Mouse (Mus musculus) embryonic facial prominence, embryonic 15.5 days (tissue): ENCODE results near the gene Trp53bp1. TPM values are rescaled to one million over a fixed set of nuclear protein-coding genes. Genes with fewer than 3 reads are reported as not detected.

Experiments
- ATAC-seq: fragments of 200-750 bp; cut with Nextera tagmentation; 2 replicates; pipeline ENCODE4 v1.8.0; 2017; ENCODE audit warnings: low read depth, moderate TSS enrichment; ENCODE audit not compliant: insufficient number of reproducible peaks, low FRiP score, low TSS enrichment
- H3K27ac ChIP-seq: fragments of 300-500 bp; sonication (generic); replicated peaks from 2 replicates; pipeline ENCODE4 v1.5.1; 2015; ENCODE audit warnings: mild to moderate bottlenecking, inconsistent platforms
- H3K27me3 ChIP-seq: fragments of 300-500 bp; sonication (generic); 2 replicates; pipeline ENCODE4 v1.6.1; 2015; ENCODE audit warnings: inconsistent platforms
- H3K36me3 ChIP-seq: fragments of 300-500 bp; sonication (generic); 2 replicates; pipeline ENCODE4 v1.6.1; 2015; ENCODE audit warnings: mild to moderate bottlenecking, inconsistent platforms
- H3K4me1 ChIP-seq: fragments of 300-500 bp; sonication (generic); 2 replicates; pipeline ENCODE4 v1.6.1; 2015; ENCODE audit warnings: inconsistent platforms
- H3K4me2 ChIP-seq: fragments of 300-500 bp; sonication (generic); replicated peaks from 2 replicates; pipeline ENCODE4 v1.6.1; 2015; ENCODE audit warnings: mild to moderate bottlenecking, inconsistent platforms
- H3K4me3 ChIP-seq: fragments of 300-500 bp; sonication (generic); replicated peaks from 2 replicates; pipeline ENCODE4 v1.5.1; 2015; ENCODE audit warnings: mild to moderate bottlenecking, inconsistent platforms
- H3K9ac ChIP-seq: fragments of 300-500 bp; sonication (generic); 2 replicates; pipeline ENCODE4 v1.6.1; 2015; ENCODE audit warnings: inconsistent platforms
- H3K9me3 ChIP-seq: fragments of 300-500 bp; sonication (generic); replicated peaks from 2 replicates; pipeline ENCODE4 v1.6.1; 2016; ENCODE audit warnings: inconsistent platforms
- WGBS: fragments of 180-500 bp; shearing (Covaris S2); methylation state at CpG from one replicate; pipeline ENCODE4 v1.1.7; 2015; 5-methylcytosine and 5-hydroxymethylcytosine counted together
- polyA plus RNA-seq: library from polyadenylated mRNA; unstranded; fragments of >200 nt; fragmentation: Nextera tagmentation; extraction: Ambion mirVana; gene quantifications from 2 replicates; pipeline ENCODE4 v1.2.1, GENCODE M21; 2015

The Trp53bp1 gene
- polyA plus RNA-seq, 1 experiment from 2014 or later = 61.0 TPM

- Histone ChIP-seq H3K4me1 (peaks cover 51% of the 10 kb centered on the region), H3K4me2 (peak overlapping the region; percentile 82), H3K27ac (0 out of 2 replicates have a peak overlapping the region, but pooled peaks have one; percentile 61), H3K9ac (no peak overlapping the region), H3K27me3 (peaks cover 61% of the 10 kb centered on the region), H3K9me3 (no peaks in the 10 kb centered on the region), H3K4me3 (peak overlapping the region; percentile 56), H3K36me3 (no peaks in the 10 kb centered on the region)
- 18% methylated on average over 4 of the region's 4 CpGs for WGBS
- no peak for ATAC-seq
These were observed 23.0 kb upstream of the Trp53bp1 start for GRCm38 (mm10) chr2:121294182-121294581.

DNA sequence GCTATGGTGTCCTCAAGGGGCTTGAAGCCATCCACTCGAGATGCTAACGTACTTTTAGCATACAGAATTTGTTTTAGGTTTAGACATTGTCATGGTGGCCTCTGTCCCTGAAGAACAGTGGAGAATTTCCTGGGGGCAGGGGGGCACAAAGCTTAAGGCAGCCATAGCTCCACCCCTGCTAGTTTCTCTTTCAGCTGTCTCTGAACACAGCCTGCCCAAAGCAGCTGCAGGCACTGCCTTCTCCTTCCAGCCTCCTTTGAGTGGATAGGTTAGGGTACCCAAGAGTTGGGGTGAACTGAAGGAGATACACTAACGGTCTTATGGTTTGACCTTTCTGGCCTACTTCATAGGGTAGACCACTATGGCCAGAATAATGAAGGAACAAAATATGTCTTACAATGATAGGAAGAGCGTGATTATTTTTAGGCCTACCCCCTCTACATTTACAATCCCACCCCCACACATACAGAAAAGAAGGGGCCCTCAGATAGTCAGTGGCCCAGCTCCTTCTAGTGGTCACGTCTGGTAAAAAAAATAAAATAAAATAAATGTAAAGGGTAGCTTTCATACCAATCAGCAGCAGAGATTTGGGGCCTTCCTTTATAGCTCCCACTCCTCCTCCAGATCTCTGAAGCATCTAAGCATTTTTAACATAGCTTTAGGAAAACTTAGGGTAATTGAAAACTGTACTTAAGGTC is 21.3 kb upstream of the Trp53bp1 start:
- Histone ChIP-seq H3K4me2 (no peak overlapping the region), H3K27ac (no peak overlapping the region), H3K4me1 (peaks cover 50% of the 10 kb centered on the region), H3K27me3 (peaks cover 54% of the 10 kb centered on the region), H3K36me3 (no peaks in the 10 kb centered on the region), H3K9me3 (no peaks in the 10 kb centered on the region), H3K4me3 (no peak overlapping the region), H3K9ac (no peak overlapping the region)
- 62% methylated on average over 5 of the region's 5 CpGs for WGBS
- no peak for ATAC-seq

- H3K9me3 ChIP-seq = no peaks in the 10 kb centered on the region
- peak overlapping the region; percentile 90 for H3K4me2 ChIP-seq
- no peak; the same call in 1 of the 2 replicates for ATAC-seq
- H3K9ac ChIP-seq = peak overlapping the region; percentile 23
- 4% methylated on average over 36 of the region's 36 CpGs for WGBS
- H3K36me3 ChIP-seq = no peaks in the 10 kb centered on the region
- peaks cover 28% of the 10 kb centered on the region for H3K4me1 ChIP-seq
- H3K27ac ChIP-seq = no peak overlapping the region
- H3K27me3 ChIP-seq = peaks cover 35% of the 10 kb centered on the region
- peak overlapping the region; percentile 60 for H3K4me3 ChIP-seq
These were observed 18.7 kb upstream of the Trp53bp1 start for GRCm38 (mm10) chr2:121289730-121290540.

DNA sequence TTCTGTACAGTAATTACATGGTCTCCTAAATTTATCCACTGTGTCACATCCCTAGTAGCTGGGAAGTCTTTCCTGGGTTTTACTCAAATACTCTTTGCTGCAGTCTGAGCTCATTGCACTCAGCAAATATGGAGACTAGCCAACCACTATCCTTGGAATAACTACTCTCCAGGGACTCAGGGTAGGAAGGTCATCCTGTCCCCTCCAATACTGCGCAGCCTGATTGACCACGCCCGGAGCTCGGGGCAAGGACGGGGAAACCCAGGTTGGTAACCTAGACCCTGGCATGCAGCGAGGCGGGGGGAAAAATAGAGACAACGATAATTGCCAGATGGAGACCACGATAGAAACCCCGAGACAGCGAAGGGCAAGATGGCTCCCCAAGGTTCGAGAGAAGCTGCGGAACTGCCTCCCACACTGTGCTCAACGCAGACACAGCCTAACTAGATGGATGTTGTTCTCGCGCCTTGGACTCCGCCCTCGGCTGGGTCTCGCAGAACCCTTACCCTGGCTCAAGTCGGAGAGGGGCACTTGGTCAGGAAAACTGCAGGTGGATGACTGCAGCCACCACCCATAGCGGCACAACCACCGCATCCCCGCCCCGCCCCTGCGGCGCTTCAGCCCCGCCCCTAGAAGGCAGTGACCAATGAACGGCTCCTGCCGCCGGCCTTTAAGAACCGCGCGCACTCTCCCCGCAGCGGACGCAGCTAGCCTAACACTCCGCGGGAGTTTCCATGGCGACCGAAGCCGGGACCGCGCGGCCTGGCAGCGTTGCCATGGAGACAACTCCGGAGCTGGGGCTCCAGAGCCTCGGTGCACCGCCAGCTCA is 17.9 kb upstream of the Trp53bp1 start, which contains the start of gene Map1a:
TSS of gene Map1a (plus strand) at position 700 of the 829 bp plus-strand sequence.
- Histone ChIP-seq H3K4me3 (peak within 1 kb of the TSS; percentile 60), H3K4me1 (peaks cover 19% of the 10 kb centered on the region), H3K36me3 (no peaks in the 10 kb centered on the region), H3K27ac (no peak within 1 kb of the TSS), H3K9ac (peak within 1 kb of the TSS; percentile 23), H3K4me2 (peak within 1 kb of the TSS; percentile 90), H3K27me3 (peaks cover 35% of the 10 kb centered on the region), H3K9me3 (no peaks in the 10 kb centered on the region)
- 1% methylated on average over 48 of the region's 48 CpGs for WGBS
- ATAC-seq = peak; percentile 95

DNA sequence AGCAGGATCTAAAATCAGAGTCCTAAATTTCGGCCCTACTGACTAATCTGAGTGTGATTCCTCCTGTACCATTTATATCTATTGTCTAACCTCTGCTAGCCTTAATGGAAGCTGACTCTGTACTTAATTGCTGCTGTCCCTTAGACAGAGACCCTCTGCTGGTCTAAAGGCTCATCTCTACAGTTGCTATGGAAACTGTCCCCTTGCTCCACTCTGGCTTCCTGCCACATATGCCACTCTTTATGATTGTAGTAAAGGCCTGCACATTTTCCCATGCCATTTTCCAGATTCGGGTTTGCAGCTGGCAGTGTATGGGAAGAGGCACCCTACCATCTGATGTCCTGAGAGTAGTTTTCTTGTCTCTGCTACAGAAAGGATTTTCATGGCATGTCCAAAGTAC is 16.6 kb upstream of the Trp53bp1 start:
- Histone ChIP-seq H3K9me3 (no peaks in the 10 kb centered on the region), H3K4me1 (peaks cover 13% of the 10 kb centered on the region), H3K4me2 (no peak overlapping the region), H3K27me3 (peaks cover 35% of the 10 kb centered on the region), H3K9ac (no peak overlapping the region), H3K36me3 (no peaks in the 10 kb centered on the region), H3K4me3 (no peak overlapping the region), H3K27ac (no peak overlapping the region)
- no peak for ATAC-seq
- WGBS = 62% methylated on average over 2 of the region's 2 CpGs

DNA sequence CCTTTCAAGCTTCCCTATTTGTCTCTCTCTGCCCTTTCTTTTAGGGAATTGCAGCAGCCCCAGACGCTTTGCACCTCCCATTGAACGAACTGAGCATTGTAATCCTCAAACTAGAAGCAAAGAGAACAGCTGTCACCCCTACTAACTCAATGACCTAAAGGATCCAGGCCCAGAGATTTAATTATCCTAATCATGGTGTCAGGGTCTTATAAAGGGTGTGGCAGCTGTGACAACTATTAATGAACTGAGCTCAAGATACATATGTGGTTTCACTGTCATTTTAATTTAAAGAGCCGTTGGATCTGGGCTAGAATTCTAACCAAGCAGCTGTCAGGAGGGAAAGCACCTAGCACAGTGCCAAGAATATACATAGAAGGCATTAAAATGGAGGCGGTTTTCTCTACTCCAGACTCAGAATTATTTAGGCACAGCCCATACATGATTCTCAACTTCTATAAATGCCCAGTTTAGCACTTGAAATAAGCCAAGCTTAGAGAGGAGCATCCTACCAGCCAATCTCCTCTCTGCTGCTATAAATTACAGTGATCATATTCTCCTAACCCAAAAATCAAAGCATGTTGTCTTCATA is 815 bp upstream of the Trp53bp1 start:
- H3K27ac ChIP-seq = peak overlapping the region; percentile 53; the same call in 1 of the 2 replicates
- H3K4me3 ChIP-seq = peak overlapping the region; percentile 93
- H3K4me1 ChIP-seq = peaks cover 19% of the 10 kb centered on the region
- H3K36me3 ChIP-seq = peaks cover 19% of the 10 kb centered on the region
- no peak overlapping the region for H3K9ac ChIP-seq
- H3K27me3 ChIP-seq = no peaks in the 10 kb centered on the region
- H3K4me2 ChIP-seq = peak overlapping the region; percentile 57
- H3K9me3 ChIP-seq = no peaks in the 10 kb centered on the region
- WGBS = 19% methylated on average over 4 of the region's 4 CpGs
- no peak for ATAC-seq

DNA sequence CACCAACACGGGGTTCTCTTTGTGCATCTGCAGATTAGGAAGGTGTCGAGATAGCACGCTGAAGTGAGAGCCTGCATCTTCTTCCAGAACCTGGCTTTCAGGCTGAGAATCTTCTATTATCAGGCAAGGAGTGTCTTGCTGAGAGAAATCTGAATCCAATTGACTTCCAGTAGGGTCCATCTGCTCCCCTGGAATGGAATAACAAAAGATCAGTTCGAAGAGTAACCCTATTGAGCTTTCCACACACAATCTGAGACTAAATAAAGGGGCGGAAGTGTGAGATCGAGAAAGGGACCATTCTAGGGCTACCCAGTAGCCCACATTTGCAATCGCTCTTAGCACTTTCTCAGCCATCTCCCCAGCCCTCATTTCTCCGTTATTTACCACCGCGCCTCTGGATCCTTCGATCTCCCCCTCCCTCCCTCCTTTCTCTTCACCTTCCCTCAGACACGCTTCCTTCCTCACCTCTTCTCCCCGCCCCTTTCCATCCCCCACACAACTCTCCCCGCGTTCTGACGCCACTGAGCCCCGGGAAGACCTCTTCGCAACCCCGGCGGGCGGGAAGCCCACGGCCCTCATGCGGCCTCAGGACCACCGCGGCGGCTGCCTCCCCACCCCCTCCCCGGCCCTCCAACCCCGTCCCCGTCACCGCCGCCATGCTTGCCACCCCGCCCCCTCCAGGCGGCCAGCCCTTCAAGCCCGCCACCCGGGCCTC is 529 bp downstream of the Trp53bp1 start:
- Histone ChIP-seq H3K36me3 (peaks cover 19% of the 10 kb centered on the region), H3K4me2 (peak overlapping the region; percentile 57), H3K9me3 (no peaks in the 10 kb centered on the region), H3K27ac (peak overlapping the region; percentile 80), H3K27me3 (no peaks in the 10 kb centered on the region), H3K4me3 (peak overlapping the region; percentile 93), H3K9ac (peak overlapping the region; percentile 80), H3K4me1 (peaks cover 19% of the 10 kb centered on the region)
- peak; percentile 80 for ATAC-seq
- 1% methylated on average over 30 of the region's 35 CpGs for WGBS

DNA sequence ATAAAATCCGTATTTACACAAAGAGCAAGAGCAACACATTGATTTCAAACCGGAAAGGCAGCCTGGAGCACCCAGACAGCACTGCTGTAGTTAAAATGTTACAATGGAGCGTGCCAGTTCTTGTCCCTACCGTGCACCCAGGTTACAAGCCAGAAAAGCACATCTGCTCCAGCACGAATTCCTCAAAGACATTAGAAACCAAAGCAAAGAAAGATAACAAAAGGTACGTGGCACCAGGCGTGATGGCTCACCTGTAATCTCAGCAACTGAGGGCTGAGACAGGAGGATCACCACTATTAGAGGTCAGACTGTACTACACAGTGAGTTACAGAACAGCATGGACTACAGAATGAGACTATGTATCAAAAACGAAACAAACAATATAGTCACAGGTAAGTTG is 2.8 kb downstream of the Trp53bp1 start:
- WGBS = 62% methylated on average over 8 of the region's 8 CpGs
- H3K36me3 ChIP-seq = peaks cover 29% of the 10 kb centered on the region

GRCm38 (mm10) chr2:121249758-121250157 is 21.4 kb downstream of the Trp53bp1 start:
- ATAC-seq = no peak
- H3K9ac ChIP-seq = no peak overlapping the region
- H3K36me3 ChIP-seq = peaks cover 90% of the 10 kb centered on the region

More for the DNA sequence above, 2.8 kb downstream of the Trp53bp1 start:
- no peak overlapping the region for H3K9ac ChIP-seq
- no peak overlapping the region for H3K4me2 ChIP-seq
- H3K27me3 ChIP-seq = no peaks in the 10 kb centered on the region
- no peak for ATAC-seq
- H3K27ac ChIP-seq = no peak overlapping the region
- no peak overlapping the region for H3K4me3 ChIP-seq
- peaks cover 19% of the 10 kb centered on the region for H3K4me1 ChIP-seq
- H3K9me3 ChIP-seq = no peaks in the 10 kb centered on the region

DNA sequence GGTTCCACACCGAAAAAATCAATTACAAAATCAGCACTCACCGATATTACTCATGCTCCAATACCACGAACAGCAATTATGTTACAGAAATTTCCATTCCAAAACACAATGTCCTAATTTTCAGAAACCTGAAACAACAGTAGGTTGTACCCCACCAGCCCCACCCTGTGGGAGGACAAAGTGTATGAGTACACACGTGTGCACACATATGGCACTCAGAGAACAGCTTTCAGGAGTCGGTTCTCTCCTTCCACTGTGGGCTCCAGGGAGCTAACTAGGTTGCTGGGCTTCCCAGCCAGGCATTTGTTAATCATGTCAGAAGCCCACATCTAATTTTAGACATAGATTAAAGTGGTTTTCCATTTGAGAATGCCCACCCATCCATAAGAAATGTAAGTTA is 27.1 kb downstream of the Trp53bp1 start:
- Histone ChIP-seq H3K36me3 (peaks cover 71% of the 10 kb centered on the region), H3K27me3 (no peaks in the 10 kb centered on the region), H3K4me3 (no peak overlapping the region), H3K4me1 (no peaks in the 10 kb centered on the region), H3K9me3 (no peaks in the 10 kb centered on the region), H3K27ac (no peak overlapping the region), H3K4me2 (no peak overlapping the region), H3K9ac (no peak overlapping the region)
- no peak for ATAC-seq
- 85% methylated on average over 5 of the region's 5 CpGs for WGBS

More at GRCm38 (mm10) chr2:121249758-121250157, 21.4 kb downstream of the Trp53bp1 start:
- Histone ChIP-seq H3K27ac (no peak overlapping the region), H3K9me3 (no peaks in the 10 kb centered on the region), H3K4me3 (no peak overlapping the region), H3K27me3 (no peaks in the 10 kb centered on the region), H3K4me1 (no peaks in the 10 kb centered on the region), H3K4me2 (no peak overlapping the region)
- WGBS = 86% methylated on average over 2 of the region's 2 CpGs
